Mouse (Mus musculus) thymus, postnatal 25 days (tissue): ENCODE data around the gene Gm12184.
"Not testable (repeated sequence)": the region's sequence is repeated elsewhere in the genome, so short reads cannot be mapped to it uniquely, and the experiment has no call there.

Experiments used
- DNase-seq: peaks from one replicate; pipeline ENCODE4 v3.0.0; 2022

The Gm12184 gene

GRCm38 (mm10) chr11:48799921-48800701 lies 26.3 kb downstream of the Gm12184 start, which contains the start of gene Rack1:
Gene Rack1 (plus strand): TSS chr11:48800332.
- DNase-seq, result peak; percentile 87

GRCm38 (mm10) chr11:48798984-48799920 lies 27.2 kb downstream of the Gm12184 start:
- DNase-seq, result no peak

GRCm38 (mm10) chr11:48798308-48798707 lies 28.1 kb downstream of the Gm12184 start:
- DNase-seq, result no peak

- DNase-seq, result no peak
These were observed 29.2 kb downstream of the Gm12184 start for GRCm38 (mm10) chr11:48797287-48797686.

GRCm38 (mm10) chr11:48796290-48796689 lies 30.2 kb downstream of the Gm12184 start:
- DNase-seq, result no peak

- peak; percentile 43 for DNase-seq
These were observed 31.2 kb downstream of the Gm12184 start for GRCm38 (mm10) chr11:48795221-48795620.

- DNase-seq, result no peak
These were observed 33.3 kb downstream of the Gm12184 start for GRCm38 (mm10) chr11:48793184-48793583.

GRCm38 (mm10) chr11:48791894-48792293 lies 34.6 kb downstream of the Gm12184 start:
- DNase-seq, result not testable (repeated sequence)

- no peak for DNase-seq
These were observed 35.5 kb downstream of the Gm12184 start for GRCm38 (mm10) chr11:48790946-48791345.

GRCm38 (mm10) chr11:48789973-48790823 lies 36.3 kb downstream of the Gm12184 start:
- peak; percentile 87 for DNase-seq

GRCm38 (mm10) chr11:48789215-48789614 lies 37.2 kb downstream of the Gm12184 start:
- DNase-seq, result no peak

- DNase-seq, result peak; percentile 77
These were observed 38.0 kb downstream of the Gm12184 start for GRCm38 (mm10) chr11:48788311-48789089.

- DNase-seq, result peak; percentile 63
These were observed 38.8 kb downstream of the Gm12184 start for GRCm38 (mm10) chr11:48787455-48788211.

- no peak for DNase-seq
These were observed 44.2 kb downstream of the Gm12184 start for GRCm38 (mm10) chr11:48782243-48782642.

- peak; percentile 52 for DNase-seq
These were observed 47.0 kb downstream of the Gm12184 start for GRCm38 (mm10) chr11:48779450-48779849.

- DNase-seq, result no peak
These were observed 49.2 kb downstream of the Gm12184 start for GRCm38 (mm10) chr11:48777303-48777702.

- peak; percentile 30 for DNase-seq
These were observed 49.8 kb downstream of the Gm12184 start for GRCm38 (mm10) chr11:48776664-48777063.

GRCm38 (mm10) chr11:48775483-48775882 lies 51.0 kb downstream of the Gm12184 start:
- DNase-seq, result peak; percentile 44
